Mouse (Mus musculus): Measurements from ENCODE around the gene Perp. TPM values are rescaled to one million over a fixed set of nuclear protein-coding genes. Genes with fewer than 3 reads are reported as not detected.
A peak's percentile ranks its signal among the peaks of the same experiment; 100 is the strongest.

Gene Perp
- total RNA-seq (2014; rRNA removed) (11.5 and 14.5 TPM in 2 replicates), polyA plus RNA-seq (2015; fragmentation: Nextera tagmentation; extraction: Ambion mirVana) (14.9 and 18.1 TPM in 2 replicates)

DNA sequence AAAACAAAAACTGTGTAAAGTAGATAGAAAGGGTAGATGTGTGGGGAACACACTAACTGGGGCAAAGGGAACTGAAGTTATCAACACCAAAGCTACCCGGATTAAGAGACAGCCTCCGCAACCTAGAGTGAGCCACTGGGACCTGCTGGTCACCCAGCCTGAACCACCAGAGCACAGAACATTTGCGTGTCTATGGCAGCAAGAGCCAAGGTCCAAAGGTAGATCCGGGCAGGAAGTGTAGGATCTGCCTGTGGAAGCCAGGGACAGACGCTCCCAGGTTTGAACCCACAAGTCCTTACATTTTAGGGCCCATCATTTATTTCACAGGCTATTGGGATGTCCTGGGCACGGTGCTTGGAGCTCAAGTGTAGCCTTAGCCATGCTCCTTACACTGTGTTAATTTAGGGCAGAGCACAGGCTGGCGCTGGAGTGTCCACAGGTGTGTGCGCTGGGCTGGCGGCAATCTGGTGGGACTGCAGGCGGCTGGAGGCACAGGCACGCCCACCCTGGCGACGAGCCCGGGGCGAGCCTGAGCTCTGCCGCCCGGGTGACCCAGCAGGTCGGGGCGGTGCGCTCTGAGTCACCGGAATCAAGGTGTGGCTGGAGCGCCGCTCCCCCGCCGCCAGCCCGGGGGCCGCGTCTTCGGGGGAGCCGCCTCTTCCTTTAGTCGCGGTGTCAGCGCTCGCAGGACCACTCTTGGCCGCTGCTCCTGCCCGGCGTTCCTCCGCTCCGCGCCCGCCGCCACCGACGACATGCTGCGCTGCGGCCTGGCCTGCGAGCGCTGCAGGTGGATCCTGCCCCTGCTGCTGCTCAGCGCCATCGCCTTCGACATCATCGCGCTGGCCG lies at the start of gene Perp:
Perp (plus strand) TSS at position 580 of the 846 bp plus-strand sequence.
- H3K36me3 ChIP-seq (ENCODE audit: insufficient read depth): no peaks in the 10 kb centered on the region
- peak within 1 kb of the TSS; percentile 46 for H3K4me3 ChIP-seq (ENCODE audit: low read depth, low read length)
- H3K9ac ChIP-seq: peak within 1 kb of the TSS; percentile 48
- 3% methylated on average over 54 of the region's 54 CpGs for WGBS
- TF ChIP-seq CTCF (IDR thresholded peaks at IDR 0.05; ENCODE audit: low read depth): peak; percentile 30; the same call in 1 of the 2 replicates
- peak; percentile 81 for ATAC-seq
- H3K27ac ChIP-seq (ENCODE audit: low read depth, low read length): no peak within 1 kb of the TSS
- H3K4me2 ChIP-seq (ENCODE audit: low read depth): peak within 1 kb of the TSS; percentile 96
- DNase-seq: peak; percentile 38
- no peaks in the 10 kb centered on the region for H3K27me3 ChIP-seq (ENCODE audit: insufficient read depth, low read length)
- H3K4me1 ChIP-seq (ENCODE audit: insufficient read depth): no peaks in the 10 kb centered on the region
- no peaks in the 10 kb centered on the region for H3K9me3 ChIP-seq (ENCODE audit: low read length)

DNA sequence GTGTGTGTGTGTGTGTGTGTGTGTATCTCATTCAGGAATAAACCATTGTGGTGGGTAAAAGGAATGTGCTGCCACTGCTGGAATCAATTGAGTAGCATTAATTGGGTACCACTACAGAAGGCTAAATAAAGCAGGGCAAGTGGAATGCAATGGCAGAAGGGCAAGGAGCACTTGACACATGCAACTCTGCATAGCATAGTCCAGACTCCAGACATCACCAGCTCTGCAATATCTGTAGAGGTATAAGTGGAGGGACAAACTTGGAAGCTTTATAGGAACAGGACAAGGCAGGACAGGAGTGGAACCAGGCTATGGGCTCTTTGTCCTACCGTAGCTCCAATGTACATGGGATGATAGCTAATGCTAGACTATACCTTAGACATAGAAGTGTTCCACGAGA lies 33.1 kb upstream of the Perp start:
- Histone ChIP-seq H3K9me3 (ENCODE audit: low read length) (no peaks in the 10 kb centered on the region), H3K4me2 (ENCODE audit: low read depth) (no peak overlapping the region), H3K36me3 (ENCODE audit: insufficient read depth) (no peaks in the 10 kb centered on the region), H3K27me3 (ENCODE audit: insufficient read depth, low read length) (no peaks in the 10 kb centered on the region; the same call in 1 of the 2 replicates), H3K27ac (ENCODE audit: low read depth, low read length) (no peak overlapping the region), H3K9ac (no peak overlapping the region), H3K4me3 (ENCODE audit: low read depth, low read length) (no peak overlapping the region), H3K4me1 (ENCODE audit: insufficient read depth) (no peaks in the 10 kb centered on the region)
- DNase-seq (no peak), ATAC-seq (no peak)
- WGBS: 79% methylated on average over 2 of the region's 2 CpGs
- TF ChIP-seq CTCF (IDR thresholded peaks at IDR 0.05; ENCODE audit: low read depth): no peak

DNA sequence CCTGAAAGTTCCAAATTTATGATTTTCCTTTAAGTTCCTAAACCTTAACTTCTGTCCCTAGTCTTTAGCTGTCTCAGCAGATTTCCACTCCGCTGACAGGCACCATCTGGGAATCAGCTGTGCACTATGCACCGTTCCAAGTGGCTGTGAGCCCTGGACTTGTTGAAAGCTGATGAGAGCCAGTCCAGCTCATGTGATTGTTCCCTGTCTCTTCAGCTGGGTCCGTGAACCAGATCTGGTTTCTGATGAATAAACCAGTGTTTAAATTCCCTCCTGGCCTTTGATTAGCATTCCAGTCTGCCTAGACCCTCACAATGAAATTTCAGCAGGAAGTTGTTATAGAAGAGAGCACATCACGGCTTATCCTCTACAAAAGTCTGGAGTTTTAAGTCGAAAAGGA lies 28.3 kb upstream of the Perp start:
- peak; percentile 98 for ATAC-seq
- TF ChIP-seq CTCF (IDR thresholded peaks at IDR 0.05; ENCODE audit: low read depth): no peak
- no peaks in the 10 kb centered on the region; the same call in 1 of the 2 replicates for H3K27me3 ChIP-seq (ENCODE audit: insufficient read depth, low read length)
- WGBS: 21% methylated on average over 5 of the region's 5 CpGs
- no peak overlapping the region for H3K9ac ChIP-seq
- H3K4me3 ChIP-seq (ENCODE audit: low read depth, low read length): no peak overlapping the region
- H3K36me3 ChIP-seq (ENCODE audit: insufficient read depth): no peaks in the 10 kb centered on the region
- H3K9me3 ChIP-seq (ENCODE audit: low read length): no peaks in the 10 kb centered on the region
- no peak overlapping the region for H3K27ac ChIP-seq (ENCODE audit: low read depth, low read length)
- no peaks in the 10 kb centered on the region for H3K4me1 ChIP-seq (ENCODE audit: insufficient read depth)
- no peak overlapping the region for H3K4me2 ChIP-seq (ENCODE audit: low read depth)
- peak; percentile 77 for DNase-seq

DNA sequence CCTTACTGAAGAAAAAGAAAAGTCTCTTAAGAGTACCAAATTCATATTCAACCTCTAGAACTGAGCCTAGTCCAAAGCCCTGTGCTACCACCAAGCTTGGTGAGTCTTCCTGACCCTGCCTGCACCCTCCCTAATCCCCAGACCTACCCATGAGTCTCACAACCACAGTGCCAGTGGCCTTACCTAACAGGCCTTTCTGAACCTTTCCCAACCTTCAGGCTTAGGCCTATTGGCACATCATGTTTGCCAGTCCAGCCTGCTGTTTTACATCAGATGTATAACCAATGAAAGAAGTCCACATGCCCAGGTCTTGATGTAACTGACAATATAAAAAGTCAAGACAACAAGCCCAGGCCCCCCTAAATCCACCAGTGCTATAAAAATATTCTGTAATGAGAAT lies 19.7 kb upstream of the Perp start:
- no peak for TF ChIP-seq CTCF (IDR thresholded peaks at IDR 0.05; ENCODE audit: low read depth)
- H3K27me3 ChIP-seq (ENCODE audit: insufficient read depth, low read length): no peaks in the 10 kb centered on the region
- H3K4me1 ChIP-seq (ENCODE audit: insufficient read depth): no peaks in the 10 kb centered on the region
- DNase-seq (no peak), ATAC-seq (no peak)
- no peaks in the 10 kb centered on the region for H3K9me3 ChIP-seq (ENCODE audit: low read length)
- H3K27ac ChIP-seq (ENCODE audit: low read depth, low read length): no peak overlapping the region
- H3K4me3 ChIP-seq (ENCODE audit: low read depth, low read length): no peak overlapping the region
- H3K9ac ChIP-seq: no peak overlapping the region
- no peaks in the 10 kb centered on the region for H3K36me3 ChIP-seq (ENCODE audit: insufficient read depth)
- no peak overlapping the region for H3K4me2 ChIP-seq (ENCODE audit: low read depth)

GRCm38 (mm10) chr10:18826107-18826506 lies 18.7 kb upstream of the Perp start:
- ATAC-seq (no peak), DNase-seq (no peak)
- H3K4me2 ChIP-seq (ENCODE audit: low read depth): no peak overlapping the region
- no peaks in the 10 kb centered on the region for H3K36me3 ChIP-seq (ENCODE audit: insufficient read depth)
- 71% methylated on average over 2 of the region's 2 CpGs for WGBS
- H3K27ac ChIP-seq (ENCODE audit: low read depth, low read length): no peak overlapping the region
- H3K9ac ChIP-seq: no peak overlapping the region
- no peaks in the 10 kb centered on the region for H3K4me1 ChIP-seq (ENCODE audit: insufficient read depth)
- H3K4me3 ChIP-seq (ENCODE audit: low read depth, low read length): no peak overlapping the region
- H3K9me3 ChIP-seq (ENCODE audit: low read length): no peaks in the 10 kb centered on the region
- H3K27me3 ChIP-seq (ENCODE audit: insufficient read depth, low read length): no peaks in the 10 kb centered on the region
- TF ChIP-seq CTCF (IDR thresholded peaks at IDR 0.05; ENCODE audit: low read depth): no peak

- H3K9ac ChIP-seq: no peak overlapping the region
- ATAC-seq (no peak), DNase-seq (no peak)
- no peak overlapping the region for H3K4me2 ChIP-seq (ENCODE audit: low read depth)
- no peak overlapping the region for H3K4me3 ChIP-seq (ENCODE audit: low read depth, low read length)
- H3K36me3 ChIP-seq (ENCODE audit: insufficient read depth): no peaks in the 10 kb centered on the region
- H3K27ac ChIP-seq (ENCODE audit: low read depth, low read length): no peak overlapping the region
- H3K9me3 ChIP-seq (ENCODE audit: low read length): no peaks in the 10 kb centered on the region
- no peaks in the 10 kb centered on the region for H3K4me1 ChIP-seq (ENCODE audit: insufficient read depth)
- no peak for TF ChIP-seq CTCF (IDR thresholded peaks at IDR 0.05; ENCODE audit: low read depth)
- WGBS: 36% methylated on average over 2 of the region's 2 CpGs
- H3K27me3 ChIP-seq (ENCODE audit: insufficient read depth, low read length): no peaks in the 10 kb centered on the region
These were observed 16.9 kb upstream of the Perp start for GRCm38 (mm10) chr10:18827936-18828335.

- Histone ChIP-seq H3K4me2 (ENCODE audit: low read depth) (no peak overlapping the region), H3K36me3 (ENCODE audit: insufficient read depth) (no peaks in the 10 kb centered on the region), H3K4me3 (ENCODE audit: low read depth, low read length) (no peak overlapping the region), H3K9me3 (ENCODE audit: low read length) (no peaks in the 10 kb centered on the region), H3K27ac (ENCODE audit: low read depth, low read length) (no peak overlapping the region), H3K27me3 (ENCODE audit: insufficient read depth, low read length) (no peaks in the 10 kb centered on the region), H3K9ac (no peak overlapping the region), H3K4me1 (ENCODE audit: insufficient read depth) (no peaks in the 10 kb centered on the region)
- no peak for ATAC-seq
- no peak for TF ChIP-seq CTCF (IDR thresholded peaks at IDR 0.05; ENCODE audit: low read depth)
- DNase-seq: no peak
- 89% methylated on average over 4 of the region's 4 CpGs for WGBS
These were observed 14.5 kb upstream of the Perp start for GRCm38 (mm10) chr10:18830359-18830758.

Measured in forebrain, postnatal 0 days (tissue).